ENCODE assay signal across 9 mouse cellular contexts in the genomic region with DNA sequence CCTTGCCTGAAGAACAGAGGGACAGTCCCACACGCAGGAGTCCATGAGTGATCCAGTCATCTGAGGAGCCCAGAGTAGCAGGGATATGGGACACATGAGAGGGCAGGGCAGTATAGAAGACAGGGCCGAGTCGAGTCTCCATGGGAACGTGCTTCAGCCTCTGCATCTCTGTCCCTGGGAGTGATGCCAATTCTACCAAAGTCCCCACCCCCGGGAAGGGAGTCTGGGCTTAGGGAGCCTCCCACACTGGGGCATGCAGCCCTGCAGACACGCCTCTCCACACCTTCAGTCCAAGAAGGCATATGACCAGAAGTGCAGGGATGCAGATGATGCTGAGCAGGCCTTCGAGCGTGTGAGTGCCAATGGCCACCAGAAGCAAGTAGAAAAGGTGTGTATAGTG. TPM values are rescaled to one million over a fixed set of nuclear protein-coding genes. Genes with fewer than 3 reads are reported as not detected.
A peak's percentile ranks its signal among the peaks of the same experiment; 100 is the strongest.
DNase-seq lines count a peak whose midpoint lies in the region; ATAC-seq lines count a peak whose summit lies in the region.
"Had no signal": no experiment of that assay in that cellular context is flagged by ENCODE, and none has a peak within 500 bp of the region (broad histone marks: within the 10 kb centered on the region; RNA-seq: fewer than 3 reads in every experiment).

No protein-coding gene starts in this region.

- ATAC-seq in forebrain, embryonic 16.5 days, result peak; percentile 16; the same call in 1 of the 2 replicates
- no peak for ATAC-seq in forebrain, embryonic 12.5 days (ENCODE audit: low FRiP score)
- ATAC-seq in CD4-positive, CD25-positive, alpha-beta regulatory T cell, adult 4 months, result no peak

- no peak overlapping the region for H3K4me2 ChIP-seq in forebrain, embryonic 16.5 days (ENCODE audit: low read length)
- no peak overlapping the region for H3K4me2 ChIP-seq in forebrain, embryonic 12.5 days

- WGBS in forebrain, embryonic 16.5 days, result 30% methylated on average over 8 of the region's 8 CpGs
- 69% methylated on average over 8 of the region's 8 CpGs for WGBS in forebrain, embryonic 12.5 days

- no peak overlapping the region for H3K4me3 ChIP-seq in forebrain, embryonic 16.5 days (replicated peaks; ENCODE audit: low read length)
- H3K4me3 ChIP-seq in forebrain, embryonic 12.5 days (replicated peaks), result no peak overlapping the region

- H3K4me1 ChIP-seq in forebrain, embryonic 16.5 days (replicated peaks; ENCODE audit: control insufficient read depth, insufficient read depth, low read length), result peaks cover 11% of the 10 kb centered on the region
- H3K4me1 ChIP-seq in forebrain, embryonic 12.5 days, result peaks cover 17% of the 10 kb centered on the region

- no peak overlapping the region for H3K9ac ChIP-seq in forebrain, embryonic 16.5 days (replicated peaks; ENCODE audit: low read depth, low read length)
- H3K9ac ChIP-seq in forebrain, embryonic 12.5 days, result no peak overlapping the region

- no peaks in the 10 kb centered on the region for H3K27me3 ChIP-seq in forebrain, embryonic 16.5 days (replicated peaks; ENCODE audit: control insufficient read depth, insufficient read depth, low read length)
- H3K27me3 ChIP-seq in forebrain, embryonic 12.5 days, result no peaks in the 10 kb centered on the region

- H3K9me3 ChIP-seq in forebrain, embryonic 16.5 days (ENCODE audit: control insufficient read depth, low read length), result no peaks in the 10 kb centered on the region
- H3K9me3 ChIP-seq in forebrain, embryonic 12.5 days, result no peaks in the 10 kb centered on the region

- no peak overlapping the region for H3K27ac ChIP-seq in forebrain, embryonic 16.5 days (ENCODE audit: low read length)
- no peak overlapping the region for H3K27ac ChIP-seq in forebrain, embryonic 12.5 days

- DNase-seq in left cerebral cortex, adult 18-20 months (ENCODE audit: low spot score in 2 of 2), result peak; percentile 24 to 51
- DNase-seq in left cerebral cortex, adult 11 months (ENCODE audit: low spot score), result no peak
- peak; percentile 89 for DNase-seq in MN1 (ENCODE audit: low spot score)
- DNase-seq in kidney, postnatal 10 days, result peak; percentile 41
- no peak for DNase-seq in cerebellum, adult 11-12 months
- DNase-seq: thymus, adult 2 months had no signal

- no peaks in the 10 kb centered on the region for H3K36me3 ChIP-seq in forebrain, embryonic 16.5 days (ENCODE audit: control insufficient read depth, insufficient read depth)
- H3K36me3 ChIP-seq in forebrain, embryonic 12.5 days (replicated peaks), result peaks cover 13% of the 10 kb centered on the region

RNA-seq across cellular contexts. Expression of gene Pstpip1, which starts 33.2 kb away (rescaled TPM):
- 0.29 and 0.70 TPM in 2 replicates for polyA plus RNA-seq in forebrain, embryonic 16.5 days (2015; fragmentation: Nextera tagmentation; extraction: Ambion mirVana)
- polyA plus RNA-seq in forebrain, embryonic 12.5 days (2016; fragmentation: Nextera tagmentation; extraction: Ambion mirVana), result 0.54 and 0.59 TPM in 2 replicates
- 1 to 10 TPM; 2.3 to 2.8 TPM for total RNA-seq in left cerebral cortex, adult 18-20 months (2021)
- 10 to 100 TPM; 33.1 to 56.6 TPM for polyA plus RNA-seq in CD4-positive, CD25-positive, alpha-beta regulatory T cell, adult 4 months (2017; shearing (Covaris generic))

RNA-seq across cellular contexts. Expression of gene Tspan3, which starts 42.3 kb away (rescaled TPM):
- polyA plus RNA-seq in forebrain, embryonic 16.5 days (2015; fragmentation: Nextera tagmentation; extraction: Ambion mirVana), result 553 and 582 TPM in 2 replicates
- polyA plus RNA-seq in forebrain, embryonic 12.5 days (2016; fragmentation: Nextera tagmentation; extraction: Ambion mirVana), result 472 and 483 TPM in 2 replicates
- total RNA-seq in left cerebral cortex, adult 18-20 months (2021), result 100 to 1,000 TPM; 347 to 373 TPM
- 10 to 100 TPM; 49.3 to 51.4 TPM for polyA plus RNA-seq in CD4-positive, CD25-positive, alpha-beta regulatory T cell, adult 4 months (2017; shearing (Covaris generic))

Comparison
In these comparisons a context has a peak if more than half of its experiments do, and no peak if none do; other contexts are left out.
1. DNase-seq: peak in left cerebral cortex, adult 18-20 months (2 of 2), MN1 (single experiment) and kidney, postnatal 10 days (single experiment); none in left cerebral cortex, adult 11 months (single experiment) and cerebellum, adult 11-12 months (single experiment).
2. RNA of gene Pstpip1, which starts 33.2 kb away (polyA plus RNA-seq): 33.1 to 56.6 TPM in CD4-positive, CD25-positive, alpha-beta regulatory T cell, adult 4 months; 0.29 to 0.70 TPM in forebrain, embryonic 16.5 days and 0.54 to 0.59 TPM in forebrain, embryonic 12.5 days; every median in the first group is over 10 times any median in the second.